24 mouse cellular contexts compared by ENCODE assay signal in the genomic region with DNA sequence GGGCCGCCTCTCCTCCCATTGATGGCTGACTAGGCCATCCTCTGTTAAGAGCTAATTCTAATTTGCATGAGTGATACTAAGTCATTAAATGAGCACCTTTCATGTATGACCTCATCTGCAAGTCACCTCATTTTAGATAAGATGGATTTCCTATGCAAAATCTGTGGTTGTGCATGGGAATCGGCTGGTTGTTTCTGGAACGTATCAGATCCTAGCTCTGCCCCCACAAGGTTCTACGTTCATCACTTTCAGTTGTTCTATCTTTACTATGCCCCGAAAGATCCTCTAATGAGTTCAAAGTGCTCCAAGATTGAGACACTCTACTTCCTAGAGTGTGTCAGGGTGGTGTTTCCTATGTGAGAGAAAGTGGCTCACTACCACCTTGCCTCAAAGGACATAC. TPM values are rescaled to one million over a fixed set of nuclear protein-coding genes. Genes with fewer than 3 reads are reported as not detected.
DNase-seq lines count a peak whose midpoint lies in the region; ATAC-seq and TF ChIP-seq lines count a peak whose summit lies in the region.
"Had no signal": no experiment of that assay in that cellular context is flagged by ENCODE, and none has a peak within 500 bp of the region (broad histone marks: within the 10 kb centered on the region; RNA-seq: fewer than 3 reads in every experiment).

No protein-coding gene starts in this region.

- TF ChIP-seq RAD21 in CH12.LX (IDR thresholded peaks at IDR 0.05; ENCODE audit: low read depth, low read length): no peak

- H3K36me3 ChIP-seq in CH12.LX (replicated peaks in 1 of 2; ENCODE audit: control insufficient read depth in 1 of 2, insufficient read depth in 1 of 2, low read length in 1 of 2): peaks cover 23 to 34% of the 10 kb centered on the region in 2 experiments
- no peaks in the 10 kb centered on the region for H3K36me3 ChIP-seq in splenic B cell, adult 2 months (ENCODE audit: control insufficient read depth, insufficient read depth, low read length, poor library complexity, severe bottlenecking)
- no peaks in the 10 kb centered on the region for H3K36me3 ChIP-seq in hindbrain, embryonic 16.5 days (ENCODE audit: control insufficient read depth, insufficient read depth, low read length)
- H3K36me3 ChIP-seq: embryonic facial prominence, embryonic 10.5 days; embryonic facial prominence, embryonic 12.5 days; forebrain, embryonic 15.5 days had no signal

- peak; percentile 62 for DNase-seq in CD4-positive, CD25-positive, alpha-beta regulatory T cell, adult 2 months (ENCODE audit: low read depth, low spot score)
- DNase-seq in CH12.LX (ENCODE audit: extremely low read depth): peak; percentile 97
- DNase-seq in induced T-regulatory cell, adult 2 months (ENCODE audit: low read depth): peak; percentile 83
- peak; percentile 28 for DNase-seq in splenic B cell, adult 2 months (ENCODE audit: low read depth, low spot score)
- no peak for DNase-seq in right cerebral cortex, adult 2 months (ENCODE audit: low spot score in 2 of 2)
- DNase-seq in heart, postnatal 4 days: no peak
- DNase-seq: adrenal gland, adult 8-10 months; adrenal gland, postnatal 14 days; adrenal gland, postnatal 36 days; cerebellum, adult 11-12 months; cerebellum, adult 2 months; cerebellum, adult 9-10 months; cerebellum, postnatal 10 days; cerebellum, postnatal 25 days had no signal

- peaks cover 45% of the 10 kb centered on the region for H3K79me2 ChIP-seq in CH12.LX (replicated peaks; ENCODE audit: control insufficient read depth, extremely low read depth, insufficient read depth, poor library complexity, severe bottlenecking)

- H3K27ac ChIP-seq in CH12.LX (ENCODE audit: insufficient read depth, low read depth): peak overlapping the region; percentile 94
- no peak overlapping the region for H3K27ac ChIP-seq in hindbrain, embryonic 16.5 days (ENCODE audit: low read depth, low read length)
- H3K27ac ChIP-seq: embryonic facial prominence, embryonic 10.5 days; embryonic facial prominence, embryonic 12.5 days; forebrain, embryonic 13.5 days; forebrain, embryonic 15.5 days had no signal

- TF ChIP-seq CTCF in CH12.LX (conservative IDR thresholded peaks at IDR 0.05 in 1 of 2, IDR thresholded peaks at IDR 0.05 in 1 of 2; ENCODE audit: low read depth in 2 of 2, low read length in 2 of 2): no peak

- peaks cover 38 to 84% of the 10 kb centered on the region in 2 experiments for H3K4me1 ChIP-seq in CH12.LX (ENCODE audit: control insufficient read depth in 1 of 2, insufficient read depth in 2 of 2)
- H3K4me1 ChIP-seq in hindbrain, embryonic 16.5 days (ENCODE audit: control insufficient read depth, insufficient read depth, low read depth, low read length): no peaks in the 10 kb centered on the region
- H3K4me1 ChIP-seq: embryonic facial prominence, embryonic 12.5 days; forebrain, embryonic 13.5 days; forebrain, embryonic 15.5 days had no signal

- peak overlapping the region; percentile 95 for H3K9ac ChIP-seq in CH12.LX (ENCODE audit: insufficient read depth, low read depth)
- H3K9ac ChIP-seq in hindbrain, embryonic 16.5 days (ENCODE audit: low read depth, low read length): no peak overlapping the region
- H3K9ac ChIP-seq: embryonic facial prominence, embryonic 12.5 days; forebrain, embryonic 13.5 days; forebrain, embryonic 15.5 days had no signal

- 93% methylated on average over 5 of the region's 5 CpGs for WGBS in hindbrain, embryonic 16.5 days

- H3K4me3 ChIP-seq in CH12.LX (replicated peaks in 1 of 3; ENCODE audit: low read depth in 2 of 3, low read length in 2 of 3, poor library complexity in 1 of 3): peak overlapping the region; percentile 38 to 60 (median 52)
- H3K4me3 ChIP-seq in hindbrain, embryonic 16.5 days (ENCODE audit: low read length): no peak overlapping the region
- H3K4me3 ChIP-seq: embryonic facial prominence, embryonic 10.5 days; embryonic facial prominence, embryonic 12.5 days; forebrain, embryonic 13.5 days; forebrain, embryonic 15.5 days had no signal

- no peak for ATAC-seq in hindbrain, embryonic 16.5 days
- no peak for ATAC-seq in megakaryocyte, adult 5-6 weeks (ENCODE audit: poor library complexity, severe bottlenecking)
- ATAC-seq: forebrain, embryonic 13.5 days; forebrain, embryonic 15.5 days had no signal

- peak; percentile 90 for TF ChIP-seq EP300 in CH12.LX (IDR thresholded peaks at IDR 0.05; ENCODE audit: low read length)

- H3K9me3 ChIP-seq in CH12.LX (replicated peaks; ENCODE audit: low read length): peaks cover 8% of the 10 kb centered on the region
- H3K9me3 ChIP-seq in hindbrain, embryonic 16.5 days (ENCODE audit: control insufficient read depth, low read length): no peaks in the 10 kb centered on the region
- H3K9me3 ChIP-seq: embryonic facial prominence, embryonic 10.5 days; embryonic facial prominence, embryonic 12.5 days; forebrain, embryonic 13.5 days; forebrain, embryonic 15.5 days had no signal

- peak overlapping the region; percentile 86 for H3K4me2 ChIP-seq in CH12.LX (ENCODE audit: insufficient read depth, low read depth, poor library complexity, severe bottlenecking)
- H3K4me2 ChIP-seq in hindbrain, embryonic 16.5 days (ENCODE audit: low read length): no peak overlapping the region
- H3K4me2 ChIP-seq: embryonic facial prominence, embryonic 12.5 days; forebrain, embryonic 13.5 days; forebrain, embryonic 15.5 days had no signal

- H3K27me3 ChIP-seq in CH12.LX (replicated peaks): no peaks in the 10 kb centered on the region
- no peaks in the 10 kb centered on the region for H3K27me3 ChIP-seq in splenic B cell, adult 2 months (ENCODE audit: control insufficient read depth, insufficient read depth, low read length, poor library complexity, severe bottlenecking)
- no peaks in the 10 kb centered on the region for H3K27me3 ChIP-seq in hindbrain, embryonic 16.5 days (replicated peaks; ENCODE audit: control insufficient read depth, insufficient read depth, low read length)
- H3K27me3 ChIP-seq: embryonic facial prominence, embryonic 12.5 days; forebrain, embryonic 13.5 days; forebrain, embryonic 15.5 days had no signal

- in situ Hi-C loops in CH12.LX (cut with MboI; ENCODE audit: low pct_ligation_motif_present, low pct_unique_long_range_greater_than_20kb, low sequenced_read_pairs): loop anchor here (5.0 kb wide), 1 partner anchor 36 kb away; no protein-coding TSS in a partner anchor

- TF ChIP-seq POLR2A in CH12.LX (IDR thresholded peaks at IDR 0.05; ENCODE audit: low read depth, low read length): peak; percentile 44; the same call in 1 of the 2 replicates

- dilution Hi-C loops in CH12.LX (cut with MboI; ENCODE audit: extremely low pct_ligation_motif_present, extremely low pct_unique_long_range_greater_than_20kb, low sequenced_read_pairs): no loop called here

TF ChIP-seq in CH12.LX, 34 proteins besides CTCF, POLR2A, EP300 and RAD21 (continues in another document):
- TF ChIP-seq JUND (conservative IDR thresholded peaks at IDR 0.05; ENCODE audit: low read depth, low read length): peak; percentile 97
- TF ChIP-seq SIN3A (IDR thresholded peaks at IDR 0.05; ENCODE audit: low read length): peak; percentile 80; the same call in 1 of the 2 replicates
- TF ChIP-seq ZC3H11A (IDR thresholded peaks at IDR 0.05; ENCODE audit: low read depth, low read length): no peak
- no peak for TF ChIP-seq USF1 (IDR thresholded peaks at IDR 0.05; ENCODE audit: low read depth, low read length)
- peak; percentile 87 for TF ChIP-seq BHLHE40 (IDR thresholded peaks at IDR 0.05; ENCODE audit: low read depth, low read length)
- no peak for TF ChIP-seq ZKSCAN1 (IDR thresholded peaks at IDR 0.05; ENCODE audit: borderline replicate concordance, low read depth, low read length)
- TF ChIP-seq TBP (conservative IDR thresholded peaks at IDR 0.05; ENCODE audit: low read depth, low read length): peak; percentile 85; the same call in 1 of the 2 replicates
- TF ChIP-seq MAX (IDR thresholded peaks at IDR 0.05; ENCODE audit: low read length): peak; percentile 33; the same call in 1 of the 2 replicates
- TF ChIP-seq ZNF384 (IDR thresholded peaks at IDR 0.05; ENCODE audit: low read depth, low read length): no peak; the same call in 1 of the 2 replicates
- TF ChIP-seq MEF2A (IDR thresholded peaks at IDR 0.05; ENCODE audit: borderline replicate concordance, low read depth, low read length): peak; percentile 95
- TF ChIP-seq PAX5 (IDR thresholded peaks at IDR 0.05; ENCODE audit: low read length): no peak
- TF ChIP-seq GABPA (IDR thresholded peaks at IDR 0.05; ENCODE audit: insufficient replicate concordance, low read depth, low read length): no peak
- no peak; the same call in 1 of the 2 replicates for TF ChIP-seq ZMIZ1 (IDR thresholded peaks at IDR 0.05; ENCODE audit: low read depth, low read length)
- 0 out of 2 replicates have a peak, but pooled peaks have one; percentile 45 for TF ChIP-seq RCOR1 (conservative IDR thresholded peaks at IDR 0.05; ENCODE audit: low read depth, low read length)
- TF ChIP-seq CHD1 (IDR thresholded peaks at IDR 0.05; ENCODE audit: low read depth, low read length): no peak
- no peak; the same call in none of the 2 replicates for TF ChIP-seq SMC3 (IDR thresholded peaks at IDR 0.05; ENCODE audit: low read depth, low read length)
- 0 out of 2 replicates have a peak, but pooled peaks have one; percentile 67 for TF ChIP-seq MAZ (IDR thresholded peaks at IDR 0.05; ENCODE audit: low read depth, low read length)
- TF ChIP-seq MAFK (IDR thresholded peaks at IDR 0.05; ENCODE audit: insufficient replicate concordance, low read length): peak; percentile 78; the same call in 1 of the 2 replicates
- TF ChIP-seq KAT2A (IDR thresholded peaks at IDR 0.05; ENCODE audit: insufficient replicate concordance, low read length): no peak
- no peak for TF ChIP-seq ELF1 (IDR thresholded peaks at IDR 0.05; ENCODE audit: low read depth, low read length)
- no peak; the same call in 1 of the 2 replicates for TF ChIP-seq HCFC1 (IDR thresholded peaks at IDR 0.05; ENCODE audit: low read depth, low read length)
- no peak for TF ChIP-seq USF2 (conservative IDR thresholded peaks at IDR 0.05; ENCODE audit: low read depth, low read length)
- peak; percentile 85 for TF ChIP-seq IRF4 (IDR thresholded peaks at IDR 0.05; ENCODE audit: low read depth, low read length)
- TF ChIP-seq MYC (IDR thresholded peaks at IDR 0.05; ENCODE audit: low read depth, low read length): peak; percentile 61; the same call in 1 of the 2 replicates
- peak; percentile 12; the same call in 1 of the 2 replicates for TF ChIP-seq NELFE (IDR thresholded peaks at IDR 0.05; ENCODE audit: low read depth, low read length)

RNA-seq across cellular contexts. Expression of a gene that starts 2.4 kb away (rescaled TPM):
- total RNA-seq in CH12.LX (2012; rRNA removed): 59.3 and 67.2 TPM in 2 replicates
- 13.6 and 17.5 TPM in 2 replicates for total RNA-seq in CH12.LX (2014; rRNA removed)
- 54.5 and 55.4 TPM in 2 replicates for polyA plus RNA-seq in CH12.LX (2012; ENCODE audit: insufficient read length, low read depth)
- polyA plus RNA-seq in hindbrain, embryonic 16.5 days (2015; fragmentation: Nextera tagmentation; extraction: Ambion mirVana): not detected in 2 replicates
- total RNA-seq in megakaryocyte, adult 5-6 weeks (2015): 0.40 TPM in 1 of 2 replicates, not detected in the other
- not detected in 2 replicates for total RNA-seq in megakaryocyte, adult 5-6 weeks (2017)
- not detected for total RNA-seq in heart, postnatal 4 days (2021)
- total RNA-seq: adrenal gland, postnatal 14 days; adrenal gland, postnatal 36 days had no signal
- polyA plus RNA-seq: cerebellum, adult 2 months; cortical plate, adult 2 months; embryonic facial prominence, embryonic 10.5 days; embryonic facial prominence, embryonic 12.5 days; embryonic facial prominence, embryonic 14.5 days; forebrain, embryonic 11.5 days; forebrain, embryonic 13.5 days; forebrain, embryonic 15.5 days; frontal cortex, adult 2 months had no signal

Comparison
In these comparisons a context has a peak if more than half of its experiments do, and no peak if none do; other contexts are left out.
1. DNase-seq: peak in CD4-positive, CD25-positive, alpha-beta regulatory T cell, adult 2 months (single experiment), CH12.LX (single experiment), induced T-regulatory cell, adult 2 months (single experiment) and splenic B cell, adult 2 months (single experiment); none in right cerebral cortex, adult 2 months (0 of 2) and heart, postnatal 4 days (single experiment).
2. RNA of a gene that starts 2.4 kb away (total RNA-seq): 13.6 to 67.2 TPM in CH12.LX; 0.40 TPM in megakaryocyte, adult 5-6 weeks and not detected in heart, postnatal 4 days; every median in the first group is over 10 times any median in the second.